Mouse (Mus musculus) MEL (cell line): ENCODE data around the gene Pla2g16.

Experiments used
- CTCF ChIP-seq, 3 experiments: IDR thresholded peaks in 2 of 3; conservative IDR thresholded peaks in 1 of 3; 2 replicates each; pipeline ENCODE4 v1.5.1; 2011 to 2012; ENCODE audit warnings: low read length in 3 of 3, low read depth in 2 of 3, mild to moderate bottlenecking in 2 of 3, improper control_type of control experiment in 1 of 3, inconsistent platforms in 1 of 3, mixed read lengths in 1 of 3, moderate library complexity in 1 of 3; ENCODE audit not compliant: control insufficient read depth in 1 of 3, insufficient read depth in 1 of 3, poor library complexity in 1 of 3, severe bottlenecking in 1 of 3
- MAFK ChIP-seq: IDR thresholded peaks from 2 replicates; pipeline ENCODE4 v1.6.1; 2011; ENCODE audit warnings: low read depth, mild to moderate bottlenecking, low read length, improper control_type of control experiment, borderline replicate concordance
- MYC ChIP-seq: IDR thresholded peaks from 2 replicates; pipeline ENCODE4 v1.6.1; 2011; ENCODE audit warnings: low read depth, mild to moderate bottlenecking, low read length, improper control_type of control experiment, moderate library complexity
- POLR2A ChIP-seq, 2 experiments: IDR thresholded peaks; 2 replicates each; pipeline ENCODE4 v1.6.1; 2011 to 2012; ENCODE audit warnings: low read length in 2 of 2, mild to moderate bottlenecking in 2 of 2, control low read depth in 1 of 2, improper control_type of control experiment in 1 of 2, low read depth in 1 of 2, moderate library complexity in 1 of 2; ENCODE audit not compliant: control insufficient read depth in 1 of 2, insufficient read depth in 1 of 2, poor library complexity in 1 of 2

DNA sequence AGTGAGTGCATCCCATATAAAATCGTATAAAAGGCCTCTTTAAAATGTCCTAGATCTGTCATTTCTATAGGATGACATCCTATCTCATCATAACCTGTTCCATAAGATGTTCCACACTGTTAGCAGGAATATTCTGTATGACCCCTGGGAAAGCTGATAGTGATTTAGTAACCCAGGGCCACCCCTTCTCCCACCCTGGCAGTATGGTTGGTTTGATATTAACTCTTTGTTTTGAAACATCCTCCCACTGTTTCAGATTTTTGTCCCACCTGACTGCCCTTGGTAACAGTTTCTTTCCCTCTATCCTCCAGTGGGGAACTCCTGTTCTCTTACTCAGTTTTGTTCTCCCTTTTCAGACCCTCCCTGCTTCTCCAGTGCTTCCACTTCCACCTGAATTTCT is 76.5 kb downstream of the Pla2g16 start:
- TF ChIP-seq MAFK (no peak), CTCF (IDR thresholded peaks at IDR 0.05 in 2 of 3, conservative IDR thresholded peaks at IDR 0.05 in 1 of 3; ENCODE audit: control insufficient read depth in 1 of 3, insufficient read depth in 1 of 3, low read depth in 2 of 3, low read length in 3 of 3, poor library complexity in 1 of 3, severe bottlenecking in 1 of 3) (no peak), MYC (no peak), POLR2A (IDR thresholded peaks at IDR 0.05; ENCODE audit: control insufficient read depth in 1 of 2, insufficient read depth in 1 of 2, low read depth in 1 of 2, low read length in 2 of 2, poor library complexity in 1 of 2) (no peak)
